Mouse (Mus musculus) heart, embryonic 14.5 days (tissue): ENCODE data around the gene Hs6st1. TPM values are rescaled to one million over a fixed set of nuclear protein-coding genes. Genes with fewer than 3 reads are reported as not detected.
A peak's percentile ranks its signal among the peaks of the same experiment; 100 is the strongest.

ENCODE experiments used
- ATAC-seq: fragments of 200-750 bp; cut with Nextera tagmentation; 2 replicates; pipeline ENCODE4 v1.8.0; 2017; ENCODE audit warnings: low read depth, moderate TSS enrichment; ENCODE audit not compliant: insufficient number of reproducible peaks, insufficient read depth, low FRiP score
- H3K27ac ChIP-seq, 2 experiments: fragments of 200-500 bp in 1 of 2; fragments of 300-500 bp in 1 of 2; sonication (generic) in 1 of 2; replicated peaks in 1 of 2; 2 replicates each; pipeline ENCODE4 v1.5.1; 2012 to 2014; ENCODE audit warnings: low read depth in 2 of 2, low read length in 2 of 2, control low read depth in 1 of 2, mild to moderate bottlenecking in 1 of 2, mixed read lengths in 1 of 2; ENCODE audit not compliant: control insufficient read depth in 1 of 2, insufficient read depth in 1 of 2
- H3K27me3 ChIP-seq: fragments of 300-500 bp; sonication (generic); 2 replicates; pipeline ENCODE4 v1.6.1; 2014; ENCODE audit warnings: mild to moderate bottlenecking, low read length, control low read depth; ENCODE audit not compliant: control insufficient read depth, insufficient read depth
- H3K36me3 ChIP-seq: fragments of 300-500 bp; sonication (generic); 2 replicates; pipeline ENCODE4 v1.6.1; 2014; ENCODE audit warnings: mild to moderate bottlenecking, control low read depth, low read length, mixed read lengths; ENCODE audit not compliant: control insufficient read depth, insufficient read depth
- H3K4me1 ChIP-seq, 2 experiments: fragments of 200-500 bp in 1 of 2; fragments of 300-500 bp in 1 of 2; sonication (generic) in 1 of 2; 2 replicates each; pipeline ENCODE4 v1.6.1; 2012 to 2014; ENCODE audit warnings: low read length in 2 of 2, control low read depth in 1 of 2, mixed read lengths in 1 of 2; ENCODE audit not compliant: control insufficient read depth in 2 of 2, insufficient read depth in 2 of 2
- H3K4me2 ChIP-seq: fragments of 300-500 bp; sonication (generic); 2 replicates; pipeline ENCODE4 v1.6.1; 2014; ENCODE audit warnings: mild to moderate bottlenecking, low read length
- H3K4me3 ChIP-seq, 2 experiments: fragments of 200-500 bp in 1 of 2; fragments of 300-500 bp in 1 of 2; sonication (generic) in 1 of 2; 2 replicates each; pipeline ENCODE4 v1.5.1; 2012 to 2014; ENCODE audit warnings: low read length in 2 of 2, mild to moderate bottlenecking in 2 of 2, control low read depth in 1 of 2, low read depth in 1 of 2, moderate library complexity in 1 of 2; ENCODE audit not compliant: control insufficient read depth in 1 of 2, insufficient read depth in 1 of 2
- H3K9ac ChIP-seq: fragments of 300-500 bp; sonication (generic); 2 replicates; pipeline ENCODE4 v1.6.1; 2014; ENCODE audit warnings: mild to moderate bottlenecking, low read length
- H3K9me3 ChIP-seq: fragments of 300-500 bp; sonication (generic); 2 replicates; pipeline ENCODE4 v1.6.1; 2016; ENCODE audit warnings: low read length, control low read depth; ENCODE audit not compliant: control insufficient read depth
- WGBS: fragments of 180-500 bp; shearing (Covaris S2); extraction: QIAGEN DNeasy Blood & Tissue Kit; methylation state at CpG from one replicate; pipeline ENCODE4 v1.1.7; 2014; 5-methylcytosine and 5-hydroxymethylcytosine counted together
- polyA plus RNA-seq: library from polyadenylated mRNA; unstranded; fragments of >200 nt; fragmentation: Nextera tagmentation; extraction: Ambion mirVana; gene quantifications from 2 replicates; pipeline ENCODE4 v1.2.1, GENCODE M21; 2014

Hs6st1 gene
- polyA plus RNA-seq, 1 experiment from 2014 or later, result 15.5 TPM

DNA sequence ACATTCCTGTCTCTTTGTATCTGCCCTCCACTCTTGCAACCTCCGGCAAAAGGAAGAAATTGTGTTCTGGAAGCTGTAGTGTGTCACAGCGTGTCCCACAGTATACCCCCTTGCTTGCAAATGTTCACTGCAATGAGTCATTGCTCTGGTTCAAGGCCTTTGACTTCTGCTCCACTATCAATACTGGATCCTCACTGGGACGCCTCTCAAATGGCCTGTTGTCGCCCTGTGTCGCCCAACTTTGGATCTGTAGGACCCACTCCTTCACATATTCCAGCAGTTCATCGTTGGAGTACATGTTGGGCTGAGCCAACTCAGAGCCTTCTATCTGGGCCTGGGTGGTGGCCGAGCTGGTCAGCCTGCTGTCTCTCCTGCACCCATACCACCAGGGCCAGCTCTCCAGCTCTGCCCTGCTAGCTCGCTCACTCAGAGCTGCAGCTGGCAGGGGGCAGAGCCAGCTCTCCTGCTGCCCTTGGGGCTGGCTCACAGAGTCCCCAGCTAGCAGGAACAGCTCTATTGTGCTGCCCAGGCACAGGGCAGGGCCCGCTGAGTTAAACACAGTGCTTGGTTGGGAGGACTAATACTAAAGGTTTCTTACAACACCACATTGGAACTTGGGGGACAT is 50.0 kb downstream of the Hs6st1 start:
- no peak overlapping the region for H3K4me2 ChIP-seq
- WGBS, result 77% methylated on average over 9 of the region's 9 CpGs
- no peak overlapping the region for H3K4me3 ChIP-seq
- ATAC-seq, result no peak
- H3K36me3 ChIP-seq, result no peaks in the 10 kb centered on the region
- no peak overlapping the region for H3K27ac ChIP-seq
- H3K27me3 ChIP-seq, result no peaks in the 10 kb centered on the region
- H3K9ac ChIP-seq, result no peak overlapping the region
- H3K9me3 ChIP-seq, result no peaks in the 10 kb centered on the region
- H3K4me1 ChIP-seq, result peaks cover 0 to 3% of the 10 kb centered on the region in 2 experiments; a peak in 3 of 4 replicates

DNA sequence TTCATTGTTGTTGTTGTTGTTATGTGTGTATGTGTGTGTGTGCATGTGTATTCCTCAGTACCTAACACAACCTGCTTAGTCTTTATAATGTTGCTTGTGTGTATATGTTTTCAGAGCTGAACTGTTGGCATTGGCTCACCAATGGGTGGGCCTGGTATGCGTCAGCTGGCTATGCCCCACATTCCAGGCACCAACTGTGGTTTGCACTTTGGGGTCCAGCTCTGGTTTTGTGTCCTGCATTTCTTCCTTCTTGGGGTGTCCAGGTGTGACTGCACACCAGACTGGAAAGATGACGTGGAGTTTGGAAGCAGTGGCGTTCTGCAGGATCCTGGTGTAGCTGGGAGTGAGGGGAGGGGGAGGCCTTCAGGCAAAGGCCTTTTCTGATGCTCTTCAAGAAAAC is 50.8 kb downstream of the Hs6st1 start:
- Histone ChIP-seq H3K27me3 (no peaks in the 10 kb centered on the region), H3K27ac (no peak overlapping the region), H3K4me1 (peaks cover 0 to 3% of the 10 kb centered on the region in 2 experiments; a peak in 3 of 4 replicates), H3K9ac (no peak overlapping the region), H3K9me3 (no peaks in the 10 kb centered on the region), H3K4me2 (no peak overlapping the region), H3K36me3 (no peaks in the 10 kb centered on the region), H3K4me3 (no peak overlapping the region)
- 86% methylated on average over 3 of the region's 3 CpGs for WGBS
- ATAC-seq, result no peak

DNA sequence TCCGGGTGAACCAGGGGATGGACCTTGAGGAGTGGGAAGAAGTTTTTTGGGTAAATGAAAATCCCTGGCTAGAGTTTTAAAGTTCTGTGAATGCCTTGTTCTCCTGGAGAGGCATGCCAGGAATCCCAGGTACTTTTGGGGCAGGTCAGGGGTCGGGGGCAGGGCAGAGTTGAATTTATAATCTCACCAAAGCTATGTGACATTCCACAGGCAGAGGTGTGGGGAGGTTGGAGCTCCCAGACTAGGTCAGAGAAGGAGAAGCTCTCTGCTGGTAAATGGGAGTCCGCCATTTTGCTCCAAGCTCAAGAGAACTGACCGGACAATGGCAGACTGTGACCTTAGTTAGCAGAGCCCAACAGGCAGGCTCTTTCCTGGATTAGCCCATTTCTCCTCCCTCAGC is 51.2 kb downstream of the Hs6st1 start:
- Histone ChIP-seq H3K4me2 (no peak overlapping the region), H3K9ac (no peak overlapping the region), H3K9me3 (no peaks in the 10 kb centered on the region), H3K4me3 (no peak overlapping the region), H3K4me1 (peaks cover 0 to 3% of the 10 kb centered on the region in 2 experiments; a peak in 3 of 4 replicates), H3K27me3 (no peaks in the 10 kb centered on the region), H3K36me3 (no peaks in the 10 kb centered on the region), H3K27ac (no peak overlapping the region)
- WGBS, result 85% methylated on average over 4 of the region's 4 CpGs
- ATAC-seq, result no peak

DNA sequence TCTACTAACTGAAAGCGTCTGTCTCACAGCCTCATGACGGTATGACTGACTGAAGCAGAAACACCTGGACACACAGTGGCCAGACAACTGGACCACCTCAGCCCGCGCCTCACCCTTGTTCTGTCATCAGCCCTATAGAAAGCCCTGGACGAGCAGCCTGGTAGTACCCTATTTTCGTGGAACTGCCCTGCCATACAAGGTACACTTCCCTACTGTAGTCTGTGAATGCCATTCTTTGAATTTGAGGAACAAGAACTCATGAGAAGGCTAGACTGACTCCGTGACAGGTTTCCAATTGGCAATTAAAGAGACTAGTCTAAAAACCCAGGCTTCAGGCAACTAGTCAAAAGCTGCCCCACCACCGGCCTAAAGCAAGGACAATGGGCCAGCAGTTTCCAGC is 53.0 kb downstream of the Hs6st1 start:
- no peaks in the 10 kb centered on the region for H3K9me3 ChIP-seq
- no peak overlapping the region for H3K4me3 ChIP-seq
- H3K27ac ChIP-seq, result no peak overlapping the region
- H3K36me3 ChIP-seq, result no peaks in the 10 kb centered on the region
- 82% methylated on average over 8 of the region's 8 CpGs for WGBS
- no peak overlapping the region for H3K9ac ChIP-seq
- ATAC-seq, result no peak
- H3K4me2 ChIP-seq, result no peak overlapping the region
- H3K27me3 ChIP-seq, result no peaks in the 10 kb centered on the region
- H3K4me1 ChIP-seq, result peaks cover 2 to 7% of the 10 kb centered on the region in 2 experiments; a peak in 2 of 4 replicates

DNA sequence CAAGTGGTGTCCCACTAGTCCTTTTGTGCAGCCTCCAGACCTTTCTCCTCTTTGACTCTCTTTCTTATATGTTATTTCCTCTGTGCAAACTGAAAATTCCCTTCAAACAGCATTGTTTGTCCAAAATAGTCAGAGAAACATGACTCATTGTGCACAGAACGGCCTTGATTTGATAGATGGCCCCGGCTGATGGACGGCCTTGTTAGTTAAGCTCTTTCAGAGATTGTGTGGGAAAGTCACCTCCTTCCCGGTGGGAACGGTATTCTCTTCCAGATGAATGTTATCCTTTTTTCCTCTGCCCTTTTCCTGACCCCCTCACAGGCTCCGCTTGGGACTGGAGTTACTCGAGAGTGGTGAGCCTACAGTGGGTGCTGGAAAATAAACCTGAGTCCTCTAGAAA is 56.9 kb downstream of the Hs6st1 start:
- Histone ChIP-seq H3K27ac (no peak overlapping the region), H3K9me3 (no peaks in the 10 kb centered on the region), H3K36me3 (no peaks in the 10 kb centered on the region), H3K4me3 (no peak overlapping the region), H3K27me3 (no peaks in the 10 kb centered on the region), H3K9ac (no peak overlapping the region), H3K4me2 (no peak overlapping the region), H3K4me1 (peaks cover 2 to 9% of the 10 kb centered on the region in 2 experiments; a peak in 3 of 4 replicates)
- WGBS, result 49% methylated on average over 7 of the region's 7 CpGs
- ATAC-seq, result no peak

DNA sequence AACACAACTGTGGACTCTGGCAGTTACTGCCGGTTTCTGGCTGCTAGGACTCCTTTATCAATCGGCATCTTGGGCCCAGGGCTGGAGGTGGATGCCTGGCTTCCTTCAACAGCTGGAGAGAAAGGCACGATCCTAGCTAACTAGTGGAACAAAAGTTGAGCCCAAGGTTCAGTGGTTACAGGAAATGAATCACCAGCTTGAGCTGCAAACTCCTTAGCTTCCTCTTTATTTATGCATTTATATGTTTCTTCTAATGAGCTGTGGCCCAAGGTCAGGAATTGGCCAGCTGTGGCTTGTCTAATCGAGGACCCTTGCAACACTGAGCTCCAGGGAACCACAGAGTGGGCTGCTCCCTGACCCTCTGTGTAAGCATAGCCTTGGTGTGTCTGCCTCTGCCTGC is 60.9 kb downstream of the Hs6st1 start:
- no peaks in the 10 kb centered on the region for H3K27me3 ChIP-seq
- H3K27ac ChIP-seq, result 0 out of 4 replicates have a peak overlapping the region, but pooled peaks of 1 of the 2 experiments have one; percentile 14
- no peak for ATAC-seq
- no peaks in the 10 kb centered on the region for H3K36me3 ChIP-seq
- H3K4me3 ChIP-seq, result no peak overlapping the region
- H3K4me1 ChIP-seq, result peaks cover 16 to 30% of the 10 kb centered on the region in 2 experiments
- H3K9ac ChIP-seq, result no peak overlapping the region
- H3K9me3 ChIP-seq, result no peaks in the 10 kb centered on the region
- 42% methylated on average over 4 of the region's 4 CpGs for WGBS
- H3K4me2 ChIP-seq, result no peak overlapping the region

DNA sequence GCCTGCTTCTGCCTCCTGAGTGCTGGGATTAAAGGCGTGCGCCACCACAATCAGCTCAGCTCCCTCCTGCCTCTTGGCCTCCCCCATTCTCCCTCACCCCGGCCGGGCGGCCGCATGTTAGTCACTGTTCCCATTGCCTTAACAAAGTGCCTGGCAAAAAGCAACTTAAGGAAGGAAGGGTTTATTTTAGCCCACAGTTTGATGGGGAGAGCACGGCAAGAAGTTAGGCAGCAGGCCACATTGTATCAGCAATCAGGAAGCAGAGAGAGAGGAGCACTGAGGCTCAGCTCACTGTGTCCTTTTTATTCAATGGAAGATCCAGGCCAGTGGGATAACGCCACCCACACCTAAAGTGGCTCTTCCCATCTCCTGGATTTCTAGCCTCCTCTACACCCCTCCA is 61.7 kb downstream of the Hs6st1 start:
- 0 out of 4 replicates have a peak overlapping the region, but pooled peaks of 1 of the 2 experiments have one; percentile 21 for H3K27ac ChIP-seq
- ATAC-seq, result no peak
- 88% methylated on average over 8 of the region's 8 CpGs for WGBS

More for the DNA sequence above, 61.7 kb downstream of the Hs6st1 start:
- H3K27me3 ChIP-seq, result no peaks in the 10 kb centered on the region
- H3K4me3 ChIP-seq, result no peak overlapping the region
- H3K4me1 ChIP-seq, result peaks cover 16 to 30% of the 10 kb centered on the region in 2 experiments
- H3K9ac ChIP-seq, result no peak overlapping the region
- H3K36me3 ChIP-seq, result no peaks in the 10 kb centered on the region
- no peak overlapping the region for H3K4me2 ChIP-seq
- no peaks in the 10 kb centered on the region for H3K9me3 ChIP-seq
